Mouse (Mus musculus): ENCODE data around the gene Asz1. TPM values are rescaled to one million over a fixed set of nuclear protein-coding genes. Genes with fewer than 3 reads are reported as not detected.

Gene Asz1
- polyA plus RNA-seq, 1 experiment from 2014 or later, result not detected

- ATAC-seq (ENCODE audit: low read depth) (no peak), DNase-seq (ENCODE audit: low spot score) (no peak)
- Histone ChIP-seq H3K4me2 (ENCODE audit: low read depth, low read length) (no peak overlapping the region), H3K9ac (ENCODE audit: low read depth, low read length) (no peak overlapping the region), H3K27ac (replicated peaks; ENCODE audit: low read depth, low read length) (no peak overlapping the region), H3K9me3 (ENCODE audit: control insufficient read depth, low read length) (no peaks in the 10 kb centered on the region), H3K27me3 (replicated peaks; ENCODE audit: control insufficient read depth, insufficient read depth, low read length) (no peaks in the 10 kb centered on the region), H3K36me3 (ENCODE audit: control insufficient read depth, insufficient read depth, low read length) (no peaks in the 10 kb centered on the region), H3K4me3 (ENCODE audit: low read depth, low read length) (no peak overlapping the region), H3K4me1 (ENCODE audit: control insufficient read depth, insufficient read depth, low read length) (no peaks in the 10 kb centered on the region)
- WGBS, result 76% methylated on average over 7 of the region's 7 CpGs
These were observed 31.9 kb downstream of the Asz1 start for GRCm38 (mm10) chr6:18076986-18077385.

- H3K4me1 ChIP-seq (ENCODE audit: control insufficient read depth, insufficient read depth, low read length), result no peaks in the 10 kb centered on the region
- ATAC-seq (ENCODE audit: low read depth) (no peak), DNase-seq (ENCODE audit: low spot score) (no peak)
- H3K36me3 ChIP-seq (ENCODE audit: control insufficient read depth, insufficient read depth, low read length), result no peaks in the 10 kb centered on the region
- H3K27me3 ChIP-seq (replicated peaks; ENCODE audit: control insufficient read depth, insufficient read depth, low read length), result no peaks in the 10 kb centered on the region
- no peaks in the 10 kb centered on the region for H3K9me3 ChIP-seq (ENCODE audit: control insufficient read depth, low read length)
- H3K9ac ChIP-seq (ENCODE audit: low read depth, low read length), result no peak overlapping the region
- H3K4me2 ChIP-seq (ENCODE audit: low read depth, low read length), result no peak overlapping the region
- no peak overlapping the region for H3K27ac ChIP-seq (replicated peaks; ENCODE audit: low read depth, low read length)
- H3K4me3 ChIP-seq (ENCODE audit: low read depth, low read length), result no peak overlapping the region
- WGBS, result 56% methylated on average over 5 of the region's 5 CpGs
These were observed 32.3 kb downstream of the Asz1 start for GRCm38 (mm10) chr6:18076577-18076976.

- no peaks in the 10 kb centered on the region for H3K36me3 ChIP-seq (ENCODE audit: control insufficient read depth, insufficient read depth, low read length)
- no peak for ATAC-seq (ENCODE audit: low read depth)
- no peak overlapping the region for H3K4me2 ChIP-seq (ENCODE audit: low read depth, low read length)
- WGBS, result 83% methylated on average over 4 of the region's 4 CpGs
- no peaks in the 10 kb centered on the region for H3K27me3 ChIP-seq (replicated peaks; ENCODE audit: control insufficient read depth, insufficient read depth, low read length)
- H3K9ac ChIP-seq (ENCODE audit: low read depth, low read length), result no peak overlapping the region
- DNase-seq (ENCODE audit: low spot score), result no peak
- no peak overlapping the region for H3K27ac ChIP-seq (replicated peaks; ENCODE audit: low read depth, low read length)
- H3K4me3 ChIP-seq (ENCODE audit: low read depth, low read length), result no peak overlapping the region
- no peaks in the 10 kb centered on the region for H3K4me1 ChIP-seq (ENCODE audit: control insufficient read depth, insufficient read depth, low read length)
- no peaks in the 10 kb centered on the region for H3K9me3 ChIP-seq (ENCODE audit: control insufficient read depth, low read length)
These were observed 51.0 kb downstream of the Asz1 start for GRCm38 (mm10) chr6:18057899-18058298.

GRCm38 (mm10) chr6:18051702-18052101 lies 57.2 kb downstream of the Asz1 start:
- no peak overlapping the region for H3K27ac ChIP-seq (replicated peaks; ENCODE audit: low read depth, low read length)
- no peaks in the 10 kb centered on the region for H3K27me3 ChIP-seq (replicated peaks; ENCODE audit: control insufficient read depth, insufficient read depth, low read length)
- DNase-seq (ENCODE audit: low spot score) (no peak), ATAC-seq (ENCODE audit: low read depth) (no peak)
- H3K9me3 ChIP-seq (ENCODE audit: control insufficient read depth, low read length), result no peaks in the 10 kb centered on the region
- H3K4me2 ChIP-seq (ENCODE audit: low read depth, low read length), result no peak overlapping the region
- no peak overlapping the region for H3K9ac ChIP-seq (ENCODE audit: low read depth, low read length)
- H3K4me3 ChIP-seq (ENCODE audit: low read depth, low read length), result no peak overlapping the region
- H3K4me1 ChIP-seq (ENCODE audit: control insufficient read depth, insufficient read depth, low read length), result no peaks in the 10 kb centered on the region
- WGBS, result 75% methylated on average over 5 of the region's 5 CpGs
- H3K36me3 ChIP-seq (ENCODE audit: control insufficient read depth, insufficient read depth, low read length), result no peaks in the 10 kb centered on the region

GRCm38 (mm10) chr6:18044299-18044698 lies 64.6 kb downstream of the Asz1 start:
- DNase-seq (ENCODE audit: low spot score) (no peak), ATAC-seq (ENCODE audit: low read depth) (no peak)
- Histone ChIP-seq H3K9me3 (ENCODE audit: control insufficient read depth, low read length) (no peaks in the 10 kb centered on the region), H3K4me3 (ENCODE audit: low read depth, low read length) (no peak overlapping the region), H3K4me2 (ENCODE audit: low read depth, low read length) (no peak overlapping the region), H3K27ac (replicated peaks; ENCODE audit: low read depth, low read length) (no peak overlapping the region), H3K9ac (ENCODE audit: low read depth, low read length) (no peak overlapping the region), H3K36me3 (ENCODE audit: control insufficient read depth, insufficient read depth, low read length) (no peaks in the 10 kb centered on the region), H3K27me3 (replicated peaks; ENCODE audit: control insufficient read depth, insufficient read depth, low read length) (no peaks in the 10 kb centered on the region), H3K4me1 (ENCODE audit: control insufficient read depth, insufficient read depth, low read length) (no peaks in the 10 kb centered on the region)
- 77% methylated on average over 4 of the region's 4 CpGs for WGBS

GRCm38 (mm10) chr6:18043172-18043571 lies 65.7 kb downstream of the Asz1 start:
- ATAC-seq (ENCODE audit: low read depth), result no peak
- 84% methylated on average over 5 of the region's 5 CpGs for WGBS

GRCm38 (mm10) chr6:18032271-18032670 lies 76.6 kb downstream of the Asz1 start:
- Histone ChIP-seq H3K27me3 (replicated peaks; ENCODE audit: control insufficient read depth, insufficient read depth, low read length) (peaks cover 46% of the 10 kb centered on the region), H3K36me3 (ENCODE audit: control insufficient read depth, insufficient read depth, low read length) (no peaks in the 10 kb centered on the region), H3K27ac (replicated peaks; ENCODE audit: low read depth, low read length) (no peak overlapping the region), H3K9me3 (ENCODE audit: control insufficient read depth, low read length) (no peaks in the 10 kb centered on the region), H3K4me2 (ENCODE audit: low read depth, low read length) (peak overlapping the region; percentile 96), H3K4me1 (ENCODE audit: control insufficient read depth, insufficient read depth, low read length) (peaks cover 14% of the 10 kb centered on the region; the same call in 1 of the 2 replicates), H3K9ac (ENCODE audit: low read depth, low read length) (peak overlapping the region; percentile 49; the same call in 1 of the 2 replicates), H3K4me3 (ENCODE audit: low read depth, low read length) (peak overlapping the region; percentile 54)
- DNase-seq (ENCODE audit: low spot score), result no peak
- WGBS, result 29% methylated on average over 6 of the region's 6 CpGs
- no peak for ATAC-seq (ENCODE audit: low read depth)

More at GRCm38 (mm10) chr6:18043172-18043571, 65.7 kb downstream of the Asz1 start:
- H3K4me1 ChIP-seq (ENCODE audit: control insufficient read depth, insufficient read depth, low read length), result no peaks in the 10 kb centered on the region
- no peak overlapping the region for H3K4me3 ChIP-seq (ENCODE audit: low read depth, low read length)
- no peak for DNase-seq (ENCODE audit: low spot score)
- no peaks in the 10 kb centered on the region for H3K9me3 ChIP-seq (ENCODE audit: control insufficient read depth, low read length)
- no peaks in the 10 kb centered on the region for H3K36me3 ChIP-seq (ENCODE audit: control insufficient read depth, insufficient read depth, low read length)
- no peak overlapping the region for H3K27ac ChIP-seq (replicated peaks; ENCODE audit: low read depth, low read length)
- no peak overlapping the region for H3K9ac ChIP-seq (ENCODE audit: low read depth, low read length)
- no peaks in the 10 kb centered on the region for H3K27me3 ChIP-seq (replicated peaks; ENCODE audit: control insufficient read depth, insufficient read depth, low read length)
- H3K4me2 ChIP-seq (ENCODE audit: low read depth, low read length), result no peak overlapping the region

- WGBS, result under 1% methylated on average over 21 of the region's 29 CpGs
- Histone ChIP-seq H3K9me3 (ENCODE audit: control insufficient read depth, low read length) (no peaks in the 10 kb centered on the region), H3K4me1 (ENCODE audit: control insufficient read depth, insufficient read depth, low read length) (peaks cover 14% of the 10 kb centered on the region; the same call in 1 of the 2 replicates), H3K27ac (replicated peaks; ENCODE audit: low read depth, low read length) (no peak overlapping the region), H3K4me3 (ENCODE audit: low read depth, low read length) (peak overlapping the region; percentile 54), H3K9ac (ENCODE audit: low read depth, low read length) (peak overlapping the region; percentile 49; the same call in 1 of the 2 replicates), H3K4me2 (ENCODE audit: low read depth, low read length) (peak overlapping the region; percentile 96), H3K27me3 (replicated peaks; ENCODE audit: control insufficient read depth, insufficient read depth, low read length) (peaks cover 46% of the 10 kb centered on the region), H3K36me3 (ENCODE audit: control insufficient read depth, insufficient read depth, low read length) (no peaks in the 10 kb centered on the region)
- DNase-seq (ENCODE audit: low spot score), result peak; percentile 75
- ATAC-seq (ENCODE audit: low read depth), result peak; percentile 74
These were observed 77.3 kb downstream of the Asz1 start for GRCm38 (mm10) chr6:18031509-18032010.

GRCm38 (mm10) chr6:18030868-18031508 lies 77.9 kb downstream of the Asz1 start:
- Histone ChIP-seq H3K4me2 (ENCODE audit: low read depth, low read length) (peak overlapping the region; percentile 96), H3K27me3 (replicated peaks; ENCODE audit: control insufficient read depth, insufficient read depth, low read length) (peaks cover 46% of the 10 kb centered on the region), H3K27ac (replicated peaks; ENCODE audit: low read depth, low read length) (no peak overlapping the region), H3K9ac (ENCODE audit: low read depth, low read length) (peak overlapping the region; percentile 49; the same call in 1 of the 2 replicates), H3K9me3 (ENCODE audit: control insufficient read depth, low read length) (no peaks in the 10 kb centered on the region), H3K4me3 (ENCODE audit: low read depth, low read length) (peak overlapping the region; percentile 54), H3K36me3 (ENCODE audit: control insufficient read depth, insufficient read depth, low read length) (no peaks in the 10 kb centered on the region), H3K4me1 (ENCODE audit: control insufficient read depth, insufficient read depth, low read length) (peaks cover 14% of the 10 kb centered on the region; the same call in 1 of the 2 replicates)
- 14% methylated on average over 12 of the region's 12 CpGs for WGBS
- ATAC-seq (ENCODE audit: low read depth), result no peak
- DNase-seq (ENCODE audit: low spot score), result no peak
